Mouse (Mus musculus) midbrain, embryonic 11.5 days (tissue): Measurements from ENCODE around the gene Tm4sf5. TPM values are rescaled to one million over a fixed set of nuclear protein-coding genes. Genes with fewer than 3 reads are reported as not detected.
"Not testable (repeated sequence)": the region's sequence is repeated elsewhere in the genome, so short reads cannot be mapped to it uniquely, and the experiment has no call there.

Source experiments
- ATAC-seq: fragments of 200-750 bp; cut with Nextera tagmentation; 2 replicates; pipeline ENCODE4 v1.8.0; 2017; ENCODE audit warnings: moderate TSS enrichment, moderate library complexity; ENCODE audit not compliant: low FRiP score
- DNase-seq: peaks from one replicate; pipeline ENCODE4 v3.0.0; 2015; ENCODE audit warnings: low spot score; ENCODE audit errors: missing footprints
- H3K27ac ChIP-seq: fragments of 300-500 bp; sonication (generic); 2 replicates; pipeline ENCODE4 v1.5.1; 2014; ENCODE audit warnings: low read depth, low read length
- H3K27me3 ChIP-seq: fragments of 300-500 bp; sonication (generic); 2 replicates; pipeline ENCODE4 v1.6.1; 2014; ENCODE audit warnings: mild to moderate bottlenecking, low read length, moderate library complexity, mixed read lengths; ENCODE audit not compliant: control insufficient read depth, insufficient read depth
- H3K36me3 ChIP-seq: fragments of 300-500 bp; sonication (generic); 2 replicates; pipeline ENCODE4 v1.6.1; 2014; ENCODE audit warnings: mild to moderate bottlenecking, low read length, moderate library complexity, mixed read lengths; ENCODE audit not compliant: control insufficient read depth, insufficient read depth
- H3K4me1 ChIP-seq: fragments of 300-500 bp; sonication (generic); 2 replicates; pipeline ENCODE4 v1.6.1; 2014; ENCODE audit warnings: low read length; ENCODE audit not compliant: control insufficient read depth, insufficient read depth
- H3K4me2 ChIP-seq: fragments of 300-500 bp; sonication (generic); 2 replicates; pipeline ENCODE4 v1.6.1; 2014; ENCODE audit warnings: mild to moderate bottlenecking, moderate library complexity
- H3K4me3 ChIP-seq: fragments of 300-500 bp; sonication (generic); 2 replicates; pipeline ENCODE4 v1.5.1; 2014; ENCODE audit warnings: low read depth, low read length
- H3K9ac ChIP-seq: fragments of 300-500 bp; sonication (generic); 2 replicates; pipeline ENCODE4 v1.6.1; 2014; ENCODE audit warnings: low read length
- H3K9me3 ChIP-seq: fragments of 300-500 bp; sonication (generic); 2 replicates; pipeline ENCODE4 v1.6.1; 2016; ENCODE audit warnings: low read length; ENCODE audit not compliant: control insufficient read depth
- WGBS: fragments of 180-500 bp; shearing (Covaris S2); extraction: QIAGEN DNeasy Blood & Tissue Kit; methylation state at CpG from one replicate; pipeline ENCODE4 v1.1.7; 2014; 5-methylcytosine and 5-hydroxymethylcytosine counted together
- polyA plus RNA-seq: library from polyadenylated mRNA; unstranded; fragments of >200 nt; fragmentation: Nextera tagmentation; extraction: Ambion mirVana; gene quantifications from 2 replicates; pipeline ENCODE4 v1.2.1, GENCODE M21; 2014

Tm4sf5 gene
- polyA plus RNA-seq, 1 experiment from 2014 or later: not detected

DNA sequence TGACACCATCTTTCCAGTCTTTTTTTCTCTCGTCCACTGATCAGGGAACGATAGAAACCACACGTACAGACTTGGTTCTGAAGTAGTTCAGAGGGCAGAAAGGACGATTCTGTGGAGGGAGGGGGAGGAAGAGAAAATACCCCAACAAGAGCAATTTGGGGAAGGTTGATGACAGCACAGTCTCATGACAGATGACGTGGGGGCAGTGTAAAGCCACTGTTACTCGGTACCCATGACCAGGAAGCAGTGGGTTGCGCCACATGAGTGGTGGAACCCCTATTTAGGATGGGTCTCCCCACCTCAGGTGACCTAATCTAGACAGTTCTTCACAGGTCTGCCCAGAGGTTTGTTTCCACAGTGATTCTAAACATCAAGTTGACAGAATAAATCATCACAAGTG lies 23.6 kb downstream of the Tm4sf5 start:
- H3K9me3 ChIP-seq: no peaks in the 10 kb centered on the region
- H3K36me3 ChIP-seq: peaks cover 16% of the 10 kb centered on the region
- DNase-seq (no peak), ATAC-seq (no peak)
- peaks cover 6% of the 10 kb centered on the region for H3K4me1 ChIP-seq
- H3K4me3 ChIP-seq: no peak overlapping the region
- H3K27ac ChIP-seq: no peak overlapping the region
- 90% methylated on average over 7 of the region's 7 CpGs for WGBS
- H3K4me2 ChIP-seq: no peak overlapping the region
- H3K9ac ChIP-seq: no peak overlapping the region
- no peaks in the 10 kb centered on the region for H3K27me3 ChIP-seq

DNA sequence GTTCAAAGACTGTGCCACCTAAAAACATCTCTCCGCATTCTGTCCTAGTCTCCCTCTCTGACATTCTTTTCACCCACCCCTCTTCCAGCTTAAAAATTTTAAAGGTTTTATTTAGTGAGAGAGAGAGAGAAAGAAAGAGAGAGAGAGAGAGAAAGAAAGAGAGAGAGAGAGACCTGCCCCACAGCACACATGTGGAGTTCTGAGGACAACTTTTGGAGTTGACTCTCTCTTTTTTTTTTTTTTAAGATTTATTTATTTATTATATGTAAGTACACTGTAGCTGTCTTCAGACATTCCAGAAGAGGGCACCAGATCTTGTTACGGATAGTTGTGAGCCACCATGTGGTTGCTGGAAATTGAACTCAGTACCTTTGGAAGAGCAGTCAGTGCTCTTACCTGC lies 26.0 kb downstream of the Tm4sf5 start:
- not testable (repeated sequence) for H3K9ac ChIP-seq, H3K4me3 ChIP-seq, DNase-seq, H3K4me1 ChIP-seq, H3K27me3 ChIP-seq, ATAC-seq, H3K27ac ChIP-seq, H3K4me2 ChIP-seq, H3K9me3 ChIP-seq
- 84% methylated on average over 2 of the region's 2 CpGs for WGBS
- peaks cover 16% of the 10 kb centered on the region for H3K36me3 ChIP-seq

GRCm38 (mm10) chr11:70532839-70533238 lies 27.8 kb downstream of the Tm4sf5 start, which contains the start of gene Gm40193:
Gene Gm40193 (minus strand): TSS chr11:70532939.
- no peak for DNase-seq
- no peaks in the 10 kb centered on the region for H3K4me1 ChIP-seq
- no peak within 1 kb of the TSS for H3K4me3 ChIP-seq
- no peaks in the 10 kb centered on the region for H3K27me3 ChIP-seq
- H3K9me3 ChIP-seq: no peaks in the 10 kb centered on the region
- H3K4me2 ChIP-seq: no peak within 1 kb of the TSS
- 79% methylated on average over 6 of the region's 6 CpGs for WGBS
- peaks cover 5% of the 10 kb centered on the region; the same call in 1 of the 2 replicates for H3K36me3 ChIP-seq
- no peak within 1 kb of the TSS for H3K27ac ChIP-seq
- ATAC-seq: no peak
- no peak within 1 kb of the TSS for H3K9ac ChIP-seq

- H3K4me3 ChIP-seq: peak overlapping the region; percentile 45
- 26% methylated on average over 9 of the region's 9 CpGs for WGBS
- no peaks in the 10 kb centered on the region for H3K36me3 ChIP-seq
- peak overlapping the region; percentile 82 for H3K4me2 ChIP-seq
- H3K9me3 ChIP-seq: no peaks in the 10 kb centered on the region
- peaks cover 13% of the 10 kb centered on the region for H3K27me3 ChIP-seq
- H3K27ac ChIP-seq: no peak overlapping the region
- no peak for DNase-seq
- ATAC-seq: no peak
- H3K9ac ChIP-seq: no peak overlapping the region; the same call in 1 of the 2 replicates
- 0 out of 2 replicates have a peak, but pooled peaks cover 3% of the 10 kb centered on the region for H3K4me1 ChIP-seq
Measured at GRCm38 (mm10) chr11:70539423-70539822, 34.4 kb downstream of the Tm4sf5 start.

- H3K4me3 ChIP-seq: peak within 1 kb of the TSS; percentile 45
- 0 out of 2 replicates have a peak, but pooled peaks cover 3% of the 10 kb centered on the region for H3K4me1 ChIP-seq
- DNase-seq (peak; percentile 99), ATAC-seq (peak; percentile 89)
- peaks cover 13% of the 10 kb centered on the region for H3K27me3 ChIP-seq
- no peaks in the 10 kb centered on the region for H3K9me3 ChIP-seq
- H3K4me2 ChIP-seq: peak within 1 kb of the TSS; percentile 82
- H3K9ac ChIP-seq: peak within 1 kb of the TSS; percentile 68
- WGBS: under 1% methylated on average over 65 of the region's 65 CpGs
- H3K36me3 ChIP-seq: no peaks in the 10 kb centered on the region
- no peak within 1 kb of the TSS for H3K27ac ChIP-seq
Measured at GRCm38 (mm10) chr11:70539877-70540587, 35.0 kb downstream of the Tm4sf5 start, which contains the start of gene Pld2. Gene Pld2 (plus strand): TSS chr11:70540064.

- Histone ChIP-seq H3K4me2 (peak overlapping the region; percentile 82), H3K9me3 (no peaks in the 10 kb centered on the region), H3K36me3 (no peaks in the 10 kb centered on the region), H3K4me1 (0 out of 2 replicates have a peak, but pooled peaks cover 3% of the 10 kb centered on the region), H3K27me3 (peaks cover 13% of the 10 kb centered on the region), H3K9ac (no peak overlapping the region), H3K4me3 (no peak overlapping the region), H3K27ac (no peak overlapping the region)
- ATAC-seq (no peak), DNase-seq (no peak)
- 84% methylated on average over 7 of the region's 7 CpGs for WGBS
Measured at GRCm38 (mm10) chr11:70540928-70541327, 35.9 kb downstream of the Tm4sf5 start.

GRCm38 (mm10) chr11:70541415-70541814 lies 36.4 kb downstream of the Tm4sf5 start:
- Histone ChIP-seq H3K27me3 (peaks cover 13% of the 10 kb centered on the region), H3K27ac (no peak overlapping the region), H3K4me1 (0 out of 2 replicates have a peak, but pooled peaks cover 3% of the 10 kb centered on the region), H3K4me3 (no peak overlapping the region), H3K9me3 (no peaks in the 10 kb centered on the region), H3K9ac (no peak overlapping the region), H3K36me3 (no peaks in the 10 kb centered on the region), H3K4me2 (no peak overlapping the region)
- no peak for DNase-seq
- WGBS: 79% methylated on average over 5 of the region's 5 CpGs
- no peak for ATAC-seq

- no peak overlapping the region for H3K4me3 ChIP-seq
- WGBS: 73% methylated on average over 7 of the region's 7 CpGs
- 0 out of 2 replicates have a peak, but pooled peaks cover 3% of the 10 kb centered on the region for H3K4me1 ChIP-seq
- ATAC-seq (no peak), DNase-seq (no peak)
- peaks cover 13% of the 10 kb centered on the region for H3K27me3 ChIP-seq
- H3K9ac ChIP-seq: no peak overlapping the region
- H3K4me2 ChIP-seq: no peak overlapping the region
- H3K9me3 ChIP-seq: no peaks in the 10 kb centered on the region
- no peaks in the 10 kb centered on the region for H3K36me3 ChIP-seq
- H3K27ac ChIP-seq: no peak overlapping the region
Measured at GRCm38 (mm10) chr11:70544496-70544895, 39.5 kb downstream of the Tm4sf5 start.

- DNase-seq (peak; percentile 53), ATAC-seq (no peak)
- no peaks in the 10 kb centered on the region for H3K27me3 ChIP-seq
- H3K4me2 ChIP-seq: no peak overlapping the region
- H3K36me3 ChIP-seq: no peaks in the 10 kb centered on the region
- H3K4me1 ChIP-seq: no peaks in the 10 kb centered on the region
- WGBS: 91% methylated on average over 8 of the region's 8 CpGs
- no peak overlapping the region for H3K9ac ChIP-seq
- H3K27ac ChIP-seq: no peak overlapping the region
- no peak overlapping the region for H3K4me3 ChIP-seq
- H3K9me3 ChIP-seq: no peaks in the 10 kb centered on the region
Measured at GRCm38 (mm10) chr11:70551526-70551925, 46.5 kb downstream of the Tm4sf5 start.
